ENCODE assay signal across 8 mouse cellular contexts in genomic region chr4:152087211-152088081, GRCm38 (mm10). TPM values are rescaled to one million over a fixed set of nuclear protein-coding genes. Genes with fewer than 3 reads are reported as not detected.
DNase-seq lines count a peak whose midpoint lies in the region; ATAC-seq and TF ChIP-seq lines count a peak whose summit lies in the region.

No protein-coding gene starts in this region.

- H3ac ChIP-seq in myocyte (ENCODE audit: control insufficient read depth, insufficient read length), result peak overlapping the region; percentile 78

- peak overlapping the region; percentile 87 for H3K4me3 ChIP-seq in kidney, embryonic 16.5 days (ENCODE audit: low read length)
- peak overlapping the region; percentile 94 for H3K4me3 ChIP-seq in cortical plate, adult 2 months (ENCODE audit: insufficient read depth, low read length)
- peak overlapping the region; percentile 65 for H3K4me3 ChIP-seq in intestine, embryonic 14.5 days (ENCODE audit: low read depth, low read length)
- H3K4me3 ChIP-seq in myocyte, result peak overlapping the region; percentile 67

- ATAC-seq in kidney, embryonic 16.5 days (ENCODE audit: low FRiP score, low TSS enrichment), result no peak
- no peak for ATAC-seq in intestine, embryonic 14.5 days (replicated peaks; ENCODE audit: low FRiP score, low TSS enrichment, low read depth)

- H3K27ac ChIP-seq in kidney, embryonic 16.5 days (ENCODE audit: low read length), result peak overlapping the region; percentile 75; the same call in 1 of the 2 replicates
- H3K27ac ChIP-seq in cortical plate, adult 2 months (ENCODE audit: insufficient read depth, low read length), result peak overlapping the region; percentile 97
- H3K27ac ChIP-seq in intestine, embryonic 14.5 days (ENCODE audit: low read depth), result peak overlapping the region; percentile 6; the same call in 1 of the 2 replicates

- peak overlapping the region; percentile 89 for H3K9ac ChIP-seq in kidney, embryonic 16.5 days (replicated peaks; ENCODE audit: low read length)
- H3K9ac ChIP-seq in intestine, embryonic 14.5 days (ENCODE audit: low read length), result peak overlapping the region; percentile 77

- whole genome bisulfite sequencing in kidney, embryonic 16.5 days, result 3% methylated on average over 12 of the region's 12 CpGs
- WGBS in intestine, embryonic 14.5 days, result 4% methylated on average over 12 of the region's 12 CpGs

- peaks cover 22% of the 10 kb centered on the region for H3K4me1 ChIP-seq in kidney, embryonic 16.5 days (ENCODE audit: insufficient read depth, low read length)
- peaks cover 5% of the 10 kb centered on the region; the same call in 1 of the 2 replicates for H3K4me1 ChIP-seq in cortical plate, adult 2 months (ENCODE audit: control insufficient read depth, insufficient read depth, low read length)
- H3K4me1 ChIP-seq in intestine, embryonic 14.5 days (replicated peaks; ENCODE audit: control insufficient read depth, insufficient read depth, low read length), result peaks cover 16% of the 10 kb centered on the region

- TF ChIP-seq CTCF in cortical plate, adult 2 months (IDR thresholded peaks at IDR 0.05; ENCODE audit: extremely low read depth, insufficient read depth, low read length), result no peak

- H3K9me3 ChIP-seq in kidney, embryonic 16.5 days (ENCODE audit: low read length), result no peaks in the 10 kb centered on the region
- H3K9me3 ChIP-seq in intestine, embryonic 14.5 days (ENCODE audit: control insufficient read depth, low read length), result no peaks in the 10 kb centered on the region

- no peaks in the 10 kb centered on the region for H3K27me3 ChIP-seq in kidney, embryonic 16.5 days (ENCODE audit: insufficient read depth, low read length)
- H3K27me3 ChIP-seq in intestine, embryonic 14.5 days (replicated peaks; ENCODE audit: control insufficient read depth, insufficient read depth, low read length), result no peaks in the 10 kb centered on the region
- H3K27me3 ChIP-seq in myocyte (ENCODE audit: control insufficient read depth, insufficient read depth, insufficient read length), result no peaks in the 10 kb centered on the region

- H3K36me3 ChIP-seq in kidney, embryonic 16.5 days (ENCODE audit: insufficient read depth, low read length), result no peaks in the 10 kb centered on the region
- no peaks in the 10 kb centered on the region for H3K36me3 ChIP-seq in intestine, embryonic 14.5 days (ENCODE audit: control insufficient read depth, insufficient read depth, low read length)
- H3K36me3 ChIP-seq in myocyte (ENCODE audit: control insufficient read depth, insufficient read depth), result peaks cover 3% of the 10 kb centered on the region

- no peak for DNase-seq in kidney, adult 11 months
- peak; percentile 59 for DNase-seq in intestine, embryonic 14.5 days (ENCODE audit: low spot score)
- no peak for DNase-seq in layer of hippocampus, adult 8-10 months (ENCODE audit: low spot score in 2 of 2)
- DNase-seq in right cerebral cortex, postnatal 10 days (ENCODE audit: low spot score in 2 of 2), result no peak
- DNase-seq in cerebellum, postnatal 10 days, result no peak

- H3K4me2 ChIP-seq in kidney, embryonic 16.5 days (replicated peaks; ENCODE audit: low read depth, low read length), result peak overlapping the region; percentile 83
- H3K4me2 ChIP-seq in intestine, embryonic 14.5 days (ENCODE audit: low read length), result peak overlapping the region; percentile 65
- peak overlapping the region; percentile 87 for H3K4me2 ChIP-seq in myocyte (ENCODE audit: low read depth)

- peaks cover 38% of the 10 kb centered on the region for H3K79me2 ChIP-seq in myocyte (ENCODE audit: control insufficient read depth, insufficient read depth)

- no peak for TF ChIP-seq POLR2A in cortical plate, adult 2 months (IDR thresholded peaks at IDR 0.05; ENCODE audit: extremely low read depth, insufficient read depth, low read length)
- peak; percentile 17 for TF ChIP-seq POLR2A in myocyte (IDR thresholded peaks at IDR 0.05; ENCODE audit: insufficient read length, low read depth)

TF ChIP-seq in myocyte, 11 proteins besides CTCF, POLR2A, EP300 and RAD21:
- TF ChIP-seq CEBPB (IDR thresholded peaks at IDR 0.05; ENCODE audit: insufficient read depth, poor library complexity, severe bottlenecking), result no peak
- TF ChIP-seq SRF (IDR thresholded peaks at IDR 0.05; ENCODE audit: control insufficient read depth, insufficient read length, low read depth), result no peak
- no peak for TF ChIP-seq MAX (IDR thresholded peaks at IDR 0.05; ENCODE audit: low read depth)
- TF ChIP-seq E2F4 (IDR thresholded peaks at IDR 0.05; ENCODE audit: insufficient read depth), result no peak
- peak; percentile 21 for TF ChIP-seq TCF12 (IDR thresholded peaks at IDR 0.05; ENCODE audit: insufficient read depth, poor library complexity, severe bottlenecking)
- no peak for TF ChIP-seq TCF3 (IDR thresholded peaks at IDR 0.05; ENCODE audit: insufficient read length, low read depth)
- no peak for TF ChIP-seq MYOD1 (IDR thresholded peaks at IDR 0.05; ENCODE audit: control insufficient read depth in 1 of 3, insufficient read length in 2 of 3, low read depth in 2 of 3)
- TF ChIP-seq POLR2AphosphoS2 (IDR thresholded peaks at IDR 0.05; ENCODE audit: insufficient read length, low read depth), result peak; percentile 62
- TF ChIP-seq REST (IDR thresholded peaks at IDR 0.05; ENCODE audit: insufficient read depth, insufficient read length), result no peak
- no peak for TF ChIP-seq USF1 (IDR thresholded peaks at IDR 0.05; ENCODE audit: low read depth)
- TF ChIP-seq MYOG (IDR thresholded peaks at IDR 0.05; ENCODE audit: control insufficient read depth in 1 of 3, insufficient read depth in 1 of 3, insufficient read length in 2 of 3, low read depth in 2 of 3), result no peak

RNA-seq across cellular contexts. Expression of gene Plekhg5, which starts 15.1 kb away (rescaled TPM):
- polyA plus RNA-seq in kidney, embryonic 16.5 days (2015; fragmentation: Nextera tagmentation; extraction: Ambion mirVana), result 25.5 and 28.1 TPM in 2 replicates
- polyA plus RNA-seq in cortical plate, adult 2 months (2012; rRNA removed), result 59.9 and 72.3 TPM in 2 replicates
- polyA plus RNA-seq in intestine, embryonic 14.5 days (2014; fragmentation: Nextera tagmentation; extraction: Ambion mirVana), result 9.0 and 9.2 TPM in 2 replicates
- 65.8 TPM for polyA plus RNA-seq in myocyte (2012; fragmentation: generic; extraction: Trizol)
- 100 to 1,000 TPM; 123 to 164 (median 145) TPM for total RNA-seq in layer of hippocampus, adult 8-10 months (2022)

RNA-seq across cellular contexts. Expression of gene Tnfrsf25, which starts 28.3 kb away (rescaled TPM):
- polyA plus RNA-seq in kidney, embryonic 16.5 days (2015; fragmentation: Nextera tagmentation; extraction: Ambion mirVana), result 1.9 and 3.0 TPM in 2 replicates
- 12.7 and 14.7 TPM in 2 replicates for polyA plus RNA-seq in cortical plate, adult 2 months (2012; rRNA removed)
- polyA plus RNA-seq in intestine, embryonic 14.5 days (2014; fragmentation: Nextera tagmentation; extraction: Ambion mirVana), result 0.97 and 0.98 TPM in 2 replicates
- 4.0 TPM for polyA plus RNA-seq in myocyte (2012; fragmentation: generic; extraction: Trizol)
- total RNA-seq in layer of hippocampus, adult 8-10 months (2022), result 10 to 100 TPM; 19.8 to 71.6 (median 34.1) TPM

RNA-seq across cellular contexts. Expression of gene Nol9, which starts 48.3 kb away (rescaled TPM):
- 31.7 and 35.6 TPM in 2 replicates for polyA plus RNA-seq in kidney, embryonic 16.5 days (2015; fragmentation: Nextera tagmentation; extraction: Ambion mirVana)
- 16.7 and 17.1 TPM in 2 replicates for polyA plus RNA-seq in cortical plate, adult 2 months (2012; rRNA removed)
- 34.9 and 36.0 TPM in 2 replicates for polyA plus RNA-seq in intestine, embryonic 14.5 days (2014; fragmentation: Nextera tagmentation; extraction: Ambion mirVana)
- polyA plus RNA-seq in myocyte (2012; fragmentation: generic; extraction: Trizol), result 28.5 TPM
- total RNA-seq in layer of hippocampus, adult 8-10 months (2022), result 10 to 100 TPM; 18.3 to 21.0 (median 19.9) TPM

RNA-seq across cellular contexts. Expression of gene Tas1r1, which starts 49.1 kb away (rescaled TPM):
- 0.50 and 0.63 TPM in 2 replicates for polyA plus RNA-seq in kidney, embryonic 16.5 days (2015; fragmentation: Nextera tagmentation; extraction: Ambion mirVana)
- 0.23 and 0.53 TPM in 2 replicates for polyA plus RNA-seq in cortical plate, adult 2 months (2012; rRNA removed)
- polyA plus RNA-seq in intestine, embryonic 14.5 days (2014; fragmentation: Nextera tagmentation; extraction: Ambion mirVana), result 0.14 and 0.17 TPM in 2 replicates
- 14.7 TPM for polyA plus RNA-seq in myocyte (2012; fragmentation: generic; extraction: Trizol)
- total RNA-seq in layer of hippocampus, adult 8-10 months (2022), result 1 to 10 TPM in 1 of 4 experiments, under 1 TPM in 3; 0.72 to 1.1 (median 0.77) TPM

RNA-seq across cellular contexts. Expression of gene Zbtb48, which starts 60.0 kb away (rescaled TPM):
- polyA plus RNA-seq in kidney, embryonic 16.5 days (2015; fragmentation: Nextera tagmentation; extraction: Ambion mirVana), result 25.3 and 26.0 TPM in 2 replicates
- polyA plus RNA-seq in cortical plate, adult 2 months (2012; rRNA removed), result 13.7 and 19.1 TPM in 2 replicates
- polyA plus RNA-seq in intestine, embryonic 14.5 days (2014; fragmentation: Nextera tagmentation; extraction: Ambion mirVana), result 16.3 and 28.0 TPM in 2 replicates
- 7.2 TPM for polyA plus RNA-seq in myocyte (2012; fragmentation: generic; extraction: Trizol)
- 10 to 100 TPM; 13.8 to 17.6 (median 15.8) TPM for total RNA-seq in layer of hippocampus, adult 8-10 months (2022)

Comparison
In these comparisons a context has a peak if more than half of its experiments do, and no peak if none do; other contexts are left out.
1. H3K27ac ChIP-seq: peak in every context shown above with its lines; median percentile 97 in cortical plate, adult 2 months; 75 in kidney, embryonic 16.5 days; 6 in intestine, embryonic 14.5 days.